Mouse (Mus musculus) embryonic facial prominence, embryonic 13.5 days (tissue): Measurements from ENCODE around the gene Grxcr1. TPM values are rescaled to one million over a fixed set of nuclear protein-coding genes. Genes with fewer than 3 reads are reported as not detected.

Experiments used
- ATAC-seq: fragments of 200-750 bp; cut with Nextera tagmentation; 2 replicates; pipeline ENCODE4 v1.8.0; 2017; ENCODE audit warnings: low read depth; ENCODE audit not compliant: insufficient number of reproducible peaks, insufficient read depth, low FRiP score, low TSS enrichment
- H3K27ac ChIP-seq: fragments of 300-500 bp; sonication (generic); 2 replicates; pipeline ENCODE4 v1.5.1; 2015; ENCODE audit warnings: moderate library complexity, mild to moderate bottlenecking, inconsistent platforms
- H3K27me3 ChIP-seq: fragments of 300-500 bp; sonication (generic); 2 replicates; pipeline ENCODE4 v1.6.1; 2015; ENCODE audit warnings: mild to moderate bottlenecking, inconsistent platforms
- H3K36me3 ChIP-seq: fragments of 300-500 bp; sonication (generic); 2 replicates; pipeline ENCODE4 v1.6.1; 2015; ENCODE audit warnings: mild to moderate bottlenecking, inconsistent platforms
- H3K4me1 ChIP-seq: fragments of 300-500 bp; sonication (generic); 2 replicates; pipeline ENCODE4 v1.6.1; 2015; ENCODE audit warnings: inconsistent platforms
- H3K4me2 ChIP-seq: fragments of 300-500 bp; sonication (generic); 2 replicates; pipeline ENCODE4 v1.6.1; 2015; ENCODE audit warnings: moderate library complexity, mild to moderate bottlenecking, inconsistent platforms
- H3K4me3 ChIP-seq: fragments of 300-500 bp; sonication (generic); 2 replicates; pipeline ENCODE4 v1.5.1; 2015; ENCODE audit warnings: mild to moderate bottlenecking, inconsistent platforms
- H3K9ac ChIP-seq: fragments of 300-500 bp; sonication (generic); 2 replicates; pipeline ENCODE4 v1.6.1; 2015; ENCODE audit warnings: mild to moderate bottlenecking, inconsistent platforms
- H3K9me3 ChIP-seq: fragments of 300-500 bp; sonication (generic); 2 replicates; pipeline ENCODE4 v1.6.1; 2016; ENCODE audit warnings: inconsistent platforms
- WGBS: fragments of 180-500 bp; shearing (Covaris S2); methylation state at CpG from one replicate; pipeline ENCODE4 v1.1.7; 2015; ENCODE audit warnings: mixed read lengths; 5-methylcytosine and 5-hydroxymethylcytosine counted together
- polyA plus RNA-seq: library from polyadenylated mRNA; unstranded; fragments of >200 nt; fragmentation: Nextera tagmentation; extraction: Ambion mirVana; gene quantifications from 2 replicates; pipeline ENCODE4 v1.2.1, GENCODE M21; 2015

The Grxcr1 gene
- polyA plus RNA-seq, 1 experiment from 2014 or later: not detected

GRCm38 (mm10) chr5:68033345-68033744 lies 1.7 kb downstream of the Grxcr1 start:
- no peak overlapping the region for H3K4me3 ChIP-seq
- WGBS: 89% methylated on average over 2 of the region's 2 CpGs

GRCm38 (mm10) chr5:68039077-68039476 lies 7.4 kb downstream of the Grxcr1 start:
- no peaks in the 10 kb centered on the region for H3K9me3 ChIP-seq
- WGBS: 77% methylated on average over 2 of the region's 2 CpGs
- no peaks in the 10 kb centered on the region for H3K4me1 ChIP-seq
- H3K36me3 ChIP-seq: no peaks in the 10 kb centered on the region
- no peak for ATAC-seq
- no peak overlapping the region for H3K9ac ChIP-seq
- no peak overlapping the region for H3K4me2 ChIP-seq
- H3K27me3 ChIP-seq: no peaks in the 10 kb centered on the region
- H3K4me3 ChIP-seq: no peak overlapping the region
- H3K27ac ChIP-seq: no peak overlapping the region

More at GRCm38 (mm10) chr5:68033345-68033744, 1.7 kb downstream of the Grxcr1 start:
- no peak overlapping the region for H3K4me2 ChIP-seq
- no peak overlapping the region for H3K27ac ChIP-seq
- no peaks in the 10 kb centered on the region for H3K27me3 ChIP-seq
- H3K4me1 ChIP-seq: no peaks in the 10 kb centered on the region
- H3K9ac ChIP-seq: no peak overlapping the region
- H3K36me3 ChIP-seq: no peaks in the 10 kb centered on the region
- no peak for ATAC-seq
- no peaks in the 10 kb centered on the region for H3K9me3 ChIP-seq

GRCm38 (mm10) chr5:68043339-68043738 lies 11.7 kb downstream of the Grxcr1 start:
- Histone ChIP-seq H3K4me3 (no peak overlapping the region), H3K4me2 (no peak overlapping the region), H3K9ac (no peak overlapping the region), H3K4me1 (no peaks in the 10 kb centered on the region), H3K27me3 (no peaks in the 10 kb centered on the region), H3K36me3 (no peaks in the 10 kb centered on the region), H3K27ac (no peak overlapping the region), H3K9me3 (no peaks in the 10 kb centered on the region)
- no peak for ATAC-seq
- WGBS: 87% methylated on average over 5 of the region's 5 CpGs

DNA sequence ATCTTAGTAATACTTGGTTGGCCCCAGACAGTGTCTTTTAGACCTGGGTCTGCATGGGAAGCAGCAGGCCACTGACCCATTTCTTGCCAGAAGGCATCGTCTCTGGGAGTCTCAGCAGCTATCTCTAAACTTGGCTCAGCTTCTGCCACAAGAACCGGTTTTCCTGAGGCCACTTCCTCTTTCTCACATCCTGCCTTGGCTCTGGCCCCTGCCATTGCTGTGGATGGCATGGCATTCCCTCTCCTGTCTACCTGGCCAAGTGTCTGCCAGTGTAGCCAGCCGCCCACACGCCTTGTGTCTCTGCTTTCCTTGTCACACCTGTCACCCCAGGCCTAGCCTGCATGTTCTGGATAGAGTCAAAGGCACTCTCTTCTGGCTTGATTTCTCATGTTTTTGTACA lies 17.1 kb downstream of the Grxcr1 start:
- ATAC-seq: no peak

GRCm38 (mm10) chr5:68049536-68049935 lies 17.9 kb downstream of the Grxcr1 start:
- Histone ChIP-seq H3K9me3 (no peaks in the 10 kb centered on the region), H3K27me3 (no peaks in the 10 kb centered on the region), H3K27ac (no peak overlapping the region), H3K4me2 (no peak overlapping the region), H3K4me3 (no peak overlapping the region), H3K36me3 (no peaks in the 10 kb centered on the region), H3K4me1 (no peaks in the 10 kb centered on the region), H3K9ac (no peak overlapping the region)
- 47% methylated on average over 4 of the region's 4 CpGs for WGBS
- no peak for ATAC-seq

More for the DNA sequence above, 17.1 kb downstream of the Grxcr1 start:
- H3K27me3 ChIP-seq: no peaks in the 10 kb centered on the region
- H3K36me3 ChIP-seq: no peaks in the 10 kb centered on the region
- H3K27ac ChIP-seq: no peak overlapping the region
- H3K9me3 ChIP-seq: no peaks in the 10 kb centered on the region
- no peak overlapping the region for H3K4me3 ChIP-seq
- H3K4me1 ChIP-seq: no peaks in the 10 kb centered on the region
- H3K4me2 ChIP-seq: no peak overlapping the region
- no peak overlapping the region for H3K9ac ChIP-seq
- 51% methylated on average over 4 of the region's 4 CpGs for WGBS

- no peaks in the 10 kb centered on the region for H3K27me3 ChIP-seq
- ATAC-seq: no peak
- no peak overlapping the region for H3K27ac ChIP-seq
- 36% methylated on average over 5 of the region's 5 CpGs for WGBS
- no peak overlapping the region for H3K4me3 ChIP-seq
- no peak overlapping the region for H3K9ac ChIP-seq
- no peaks in the 10 kb centered on the region for H3K9me3 ChIP-seq
- no peaks in the 10 kb centered on the region for H3K36me3 ChIP-seq
- H3K4me2 ChIP-seq: no peak overlapping the region
- no peaks in the 10 kb centered on the region for H3K4me1 ChIP-seq
Measured at GRCm38 (mm10) chr5:68051101-68051500, 19.5 kb downstream of the Grxcr1 start.

DNA sequence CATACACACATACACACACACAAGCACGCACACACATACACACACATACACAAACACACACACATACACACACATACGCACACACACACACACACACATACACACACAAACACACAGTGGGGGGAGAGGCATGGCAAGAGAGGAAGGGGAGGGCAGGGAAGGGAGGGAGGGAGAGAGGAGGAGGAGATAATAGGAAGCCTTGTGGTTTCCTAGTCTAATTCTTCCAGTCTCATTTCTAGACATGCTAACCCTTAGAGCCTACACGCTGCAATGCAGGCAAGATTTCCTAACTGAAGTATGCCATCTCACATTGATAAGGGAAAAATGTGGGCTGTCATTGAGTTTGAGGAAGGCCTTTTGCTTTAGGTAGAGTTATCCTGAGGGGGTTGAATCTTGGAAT lies 25.9 kb downstream of the Grxcr1 start:
- H3K4me3 ChIP-seq: no peak overlapping the region
- WGBS: 85% methylated on average over 2 of the region's 3 CpGs
- no peaks in the 10 kb centered on the region for H3K4me1 ChIP-seq
- H3K36me3 ChIP-seq: no peaks in the 10 kb centered on the region
- H3K27me3 ChIP-seq: no peaks in the 10 kb centered on the region
- H3K27ac ChIP-seq: no peak overlapping the region
- no peak overlapping the region for H3K9ac ChIP-seq
- no peak for ATAC-seq
- no peaks in the 10 kb centered on the region for H3K9me3 ChIP-seq
- no peak overlapping the region for H3K4me2 ChIP-seq

- Histone ChIP-seq H3K4me3 (no peak overlapping the region), H3K9ac (no peak overlapping the region), H3K4me2 (no peak overlapping the region), H3K27ac (no peak overlapping the region), H3K4me1 (no peaks in the 10 kb centered on the region), H3K27me3 (no peaks in the 10 kb centered on the region), H3K9me3 (no peaks in the 10 kb centered on the region), H3K36me3 (no peaks in the 10 kb centered on the region)
- ATAC-seq: no peak
- 63% methylated on average over 4 of the region's 4 CpGs for WGBS
Measured at GRCm38 (mm10) chr5:68068694-68069093, 37.1 kb downstream of the Grxcr1 start.

DNA sequence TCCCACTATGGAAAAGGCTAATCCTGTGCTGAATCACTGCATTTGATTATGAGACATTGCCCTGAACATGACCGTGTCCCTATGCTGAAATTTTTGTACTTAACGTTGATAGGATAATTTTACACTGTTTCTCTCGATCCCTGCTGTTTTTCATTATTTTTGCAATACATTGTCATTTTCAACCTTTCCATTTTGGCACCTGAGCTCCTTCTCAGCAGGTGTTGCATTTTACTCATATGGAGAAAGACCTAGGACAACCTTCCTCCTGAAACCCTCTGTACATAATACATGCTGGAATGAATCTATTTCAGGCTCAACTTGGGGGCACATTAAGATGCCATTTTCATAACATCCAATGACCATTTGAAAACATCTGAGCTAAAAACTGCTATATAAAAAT lies 38.7 kb downstream of the Grxcr1 start:
- Histone ChIP-seq H3K27me3 (no peaks in the 10 kb centered on the region), H3K9ac (no peak overlapping the region), H3K4me1 (no peaks in the 10 kb centered on the region), H3K4me2 (no peak overlapping the region), H3K36me3 (no peaks in the 10 kb centered on the region), H3K4me3 (no peak overlapping the region), H3K27ac (no peak overlapping the region), H3K9me3 (no peaks in the 10 kb centered on the region)
- 69% methylated on average over 3 of the region's 3 CpGs for WGBS
- no peak for ATAC-seq

DNA sequence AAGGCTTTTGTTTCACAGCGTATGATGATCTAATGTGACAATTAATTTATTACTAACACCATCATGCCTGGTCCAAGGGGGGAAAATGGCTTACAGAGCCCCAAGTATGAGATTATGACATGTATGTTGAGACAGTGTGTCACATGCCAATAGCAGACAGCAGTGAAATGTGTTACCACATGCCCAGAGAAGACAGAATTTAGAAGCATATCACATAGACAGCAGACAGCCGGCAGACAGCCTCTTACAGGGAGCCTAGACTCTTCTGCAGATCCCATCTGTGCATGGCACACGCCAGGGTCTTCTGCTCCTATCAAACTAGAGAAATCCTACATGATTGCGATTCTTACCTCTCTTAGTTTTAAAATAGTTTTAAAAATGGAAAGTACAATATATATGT lies 40.2 kb downstream of the Grxcr1 start:
- Histone ChIP-seq H3K27ac (no peak overlapping the region), H3K36me3 (no peaks in the 10 kb centered on the region), H3K9me3 (no peaks in the 10 kb centered on the region), H3K4me2 (no peak overlapping the region), H3K4me1 (no peaks in the 10 kb centered on the region), H3K9ac (no peak overlapping the region), H3K4me3 (no peak overlapping the region), H3K27me3 (no peaks in the 10 kb centered on the region)
- 83% methylated on average over 4 of the region's 4 CpGs for WGBS
- ATAC-seq: no peak

GRCm38 (mm10) chr5:68086535-68087098 lies 55.0 kb downstream of the Grxcr1 start:
- 55% methylated on average over 7 of the region's 7 CpGs for WGBS
- ATAC-seq: no peak

DNA sequence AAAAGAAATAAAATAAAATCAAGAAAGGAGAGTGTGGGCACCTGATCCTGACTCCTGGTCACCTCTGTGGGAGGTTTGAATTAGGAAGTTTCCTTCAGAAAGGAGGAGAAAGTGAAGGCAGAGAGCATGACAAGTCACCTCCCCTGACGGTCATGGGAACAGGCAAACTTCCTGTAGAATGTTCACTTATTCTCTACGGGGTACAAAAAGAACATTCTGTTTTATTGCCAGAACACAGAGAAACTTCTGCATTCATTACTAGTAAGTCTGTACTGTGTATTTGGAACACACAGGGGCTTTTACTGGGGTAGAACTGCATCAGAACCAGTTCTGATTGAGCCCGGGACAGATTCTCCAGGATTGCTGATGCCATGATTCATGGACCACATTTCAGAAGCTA lies 55.5 kb downstream of the Grxcr1 start:
- Histone ChIP-seq H3K27me3 (no peaks in the 10 kb centered on the region), H3K36me3 (no peaks in the 10 kb centered on the region), H3K4me2 (no peak overlapping the region), H3K4me1 (no peaks in the 10 kb centered on the region), H3K9me3 (no peaks in the 10 kb centered on the region), H3K27ac (no peak overlapping the region), H3K9ac (no peak overlapping the region), H3K4me3 (no peak overlapping the region)
- 51% methylated on average over 3 of the region's 3 CpGs for WGBS
- ATAC-seq: no peak

More at GRCm38 (mm10) chr5:68086535-68087098, 55.0 kb downstream of the Grxcr1 start:
- Histone ChIP-seq H3K4me2 (no peak overlapping the region), H3K27me3 (no peaks in the 10 kb centered on the region), H3K4me1 (no peaks in the 10 kb centered on the region), H3K36me3 (no peaks in the 10 kb centered on the region), H3K9me3 (no peaks in the 10 kb centered on the region), H3K9ac (no peak overlapping the region), H3K27ac (no peak overlapping the region), H3K4me3 (no peak overlapping the region)
